Mouse (Mus musculus): ENCODE measurements around the gene Gm13030. TPM values are rescaled to one million over a fixed set of nuclear protein-coding genes. Genes with fewer than 3 reads are reported as not detected.

Gene Gm13030
- polyA plus RNA-seq (2015; fragmentation: Nextera tagmentation; extraction: Ambion mirVana) = not detected in 2 replicates

DNA sequence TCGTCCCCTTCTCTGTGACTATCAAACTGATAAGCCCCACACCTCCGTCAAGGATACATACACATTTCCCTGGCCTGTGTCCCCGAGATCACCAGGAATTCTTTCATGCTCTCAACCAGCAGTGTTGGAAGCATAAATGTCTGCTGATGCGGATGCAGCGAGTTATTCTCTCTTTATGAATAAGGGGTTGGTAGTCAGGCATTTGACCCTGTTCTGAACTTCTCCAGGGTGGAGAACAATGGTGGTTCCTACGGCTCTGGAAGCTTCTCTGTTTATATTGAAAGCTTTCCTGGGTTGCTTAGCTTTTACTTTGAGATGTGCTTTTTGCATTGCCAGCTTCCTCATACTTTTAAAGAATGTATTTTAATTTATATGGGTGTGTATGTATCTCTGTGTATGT, at the start of gene Gm13030:
TSS of gene Gm13030 (minus strand) at position 101 of the 400 bp plus-strand sequence.
- WGBS = 86% methylated on average over 6 of the region's 6 CpGs
- Histone ChIP-seq H3K27ac (ENCODE audit: low read length) (no peak within 1 kb of the TSS), H3K36me3 (ENCODE audit: control insufficient read depth, insufficient read depth, low read length) (no peaks in the 10 kb centered on the region), H3K27me3 (ENCODE audit: control insufficient read depth, insufficient read depth, low read depth, low read length) (no peaks in the 10 kb centered on the region), H3K4me2 (ENCODE audit: low read length) (no peak within 1 kb of the TSS), H3K4me3 (ENCODE audit: low read depth, low read length) (no peak within 1 kb of the TSS), H3K9me3 (replicated peaks; ENCODE audit: control insufficient read depth, low read length, poor library complexity, severe bottlenecking) (no peaks in the 10 kb centered on the region), H3K4me1 (ENCODE audit: control insufficient read depth, insufficient read depth, low read length) (no peaks in the 10 kb centered on the region), H3K9ac (ENCODE audit: low read depth, low read length) (no peak within 1 kb of the TSS)
- no peak for ATAC-seq

DNA sequence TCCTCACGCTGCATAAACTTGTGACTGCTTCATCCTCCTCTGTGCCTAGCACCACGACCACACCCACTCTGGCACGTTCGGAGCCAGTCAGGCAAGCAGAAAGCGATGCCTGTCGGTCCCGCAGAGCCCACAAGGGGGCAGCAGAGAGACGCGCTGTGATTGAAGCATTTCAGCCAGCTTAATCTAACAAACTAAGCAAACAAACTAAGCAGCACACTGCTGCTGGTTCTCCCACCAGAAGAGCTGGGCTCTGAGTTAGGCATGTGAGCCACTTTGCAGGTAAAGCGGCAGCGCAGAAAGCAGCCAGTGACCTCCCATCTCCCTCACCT, 48.3 kb upstream of the Gm13030 start:
- H3K4me3 ChIP-seq (ENCODE audit: low read depth, low read length) = peak overlapping the region; percentile 40
- H3K27me3 ChIP-seq (ENCODE audit: control insufficient read depth, insufficient read depth, low read depth, low read length) = no peaks in the 10 kb centered on the region; the same call in 1 of the 2 replicates
- ATAC-seq = peak; percentile 88
- H3K27ac ChIP-seq (ENCODE audit: low read length) = no peak overlapping the region
- WGBS = 3% methylated on average over 11 of the region's 11 CpGs
- H3K4me2 ChIP-seq (ENCODE audit: low read length) = peak overlapping the region; percentile 68
- H3K9me3 ChIP-seq (replicated peaks; ENCODE audit: control insufficient read depth, low read length, poor library complexity, severe bottlenecking) = no peaks in the 10 kb centered on the region
- H3K4me1 ChIP-seq (ENCODE audit: control insufficient read depth, insufficient read depth, low read length) = peaks cover 9% of the 10 kb centered on the region
- peak overlapping the region; percentile 57 for H3K9ac ChIP-seq (ENCODE audit: low read depth, low read length)
- no peaks in the 10 kb centered on the region for H3K36me3 ChIP-seq (ENCODE audit: control insufficient read depth, insufficient read depth, low read length)

DNA sequence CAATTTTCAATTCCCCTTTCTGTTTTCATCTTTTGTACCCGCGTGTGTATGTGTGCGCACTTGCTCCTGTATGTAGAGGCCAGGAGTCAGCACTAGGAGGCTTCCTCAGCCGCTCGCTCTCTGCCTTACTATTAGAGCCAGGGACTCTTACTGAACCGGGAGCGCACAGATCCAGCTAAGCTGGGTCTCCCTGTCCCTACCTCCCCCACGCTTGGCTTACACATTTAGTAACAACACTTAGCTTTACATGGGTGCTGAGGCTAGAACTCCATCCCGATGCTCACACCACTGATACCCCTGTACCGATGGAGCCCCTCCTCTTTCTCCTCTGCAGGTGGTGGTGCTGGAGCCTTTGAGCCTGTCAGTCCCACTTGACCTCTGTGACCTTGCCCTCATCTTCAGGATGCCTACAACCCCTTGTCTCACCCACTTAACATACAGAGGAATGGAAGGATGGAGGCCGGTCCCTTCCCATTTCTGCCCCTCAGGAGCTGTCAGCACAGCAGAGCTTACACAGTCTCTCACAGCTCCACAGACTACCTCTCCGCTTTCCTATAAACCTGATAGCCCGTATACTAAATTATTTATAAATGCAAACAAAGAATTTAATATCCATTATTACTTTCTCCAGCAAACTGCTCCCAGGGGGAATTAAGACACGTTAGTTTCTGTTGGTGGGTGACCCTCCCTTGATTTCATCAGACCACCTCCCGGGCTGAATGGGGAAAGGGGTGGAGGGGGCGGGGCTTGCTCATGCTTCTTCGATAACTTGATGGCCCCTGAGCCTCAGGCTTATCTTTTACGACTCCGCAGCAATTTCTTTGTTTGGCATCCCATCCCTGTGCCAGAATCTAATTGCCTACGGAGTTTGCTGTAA, 47.7 kb upstream of the Gm13030 start:
- H3K27me3 ChIP-seq (ENCODE audit: control insufficient read depth, insufficient read depth, low read depth, low read length) = no peaks in the 10 kb centered on the region; the same call in 1 of the 2 replicates
- peak overlapping the region; percentile 57 for H3K9ac ChIP-seq (ENCODE audit: low read depth, low read length)
- H3K4me3 ChIP-seq (ENCODE audit: low read depth, low read length) = peak overlapping the region; percentile 40
- 33% methylated on average over 20 of the region's 20 CpGs for WGBS
- no peak overlapping the region for H3K27ac ChIP-seq (ENCODE audit: low read length)
- H3K36me3 ChIP-seq (ENCODE audit: control insufficient read depth, insufficient read depth, low read length) = no peaks in the 10 kb centered on the region
- no peaks in the 10 kb centered on the region for H3K9me3 ChIP-seq (replicated peaks; ENCODE audit: control insufficient read depth, low read length, poor library complexity, severe bottlenecking)
- ATAC-seq = peak; percentile 69
- peaks cover 9% of the 10 kb centered on the region for H3K4me1 ChIP-seq (ENCODE audit: control insufficient read depth, insufficient read depth, low read length)
- H3K4me2 ChIP-seq (ENCODE audit: low read length) = peak overlapping the region; percentile 68

DNA sequence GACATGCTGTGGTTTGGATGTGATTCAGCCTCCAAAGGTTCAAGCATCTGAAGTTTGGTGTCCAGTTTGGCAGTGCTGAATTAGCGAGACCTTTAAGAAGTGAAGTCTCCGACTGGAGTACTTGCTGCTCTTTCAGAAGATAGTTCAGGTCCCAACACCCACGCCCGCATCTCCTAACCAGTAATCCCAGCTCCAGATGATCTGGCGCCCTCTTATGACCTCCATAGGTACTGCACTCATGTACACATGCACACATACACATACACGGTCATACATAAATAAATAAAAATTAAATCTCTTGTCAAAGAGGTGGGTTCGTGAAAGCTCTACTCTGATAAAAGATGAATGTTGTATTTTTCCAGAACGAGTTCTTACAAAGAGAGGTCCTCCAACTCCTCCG, 43.5 kb upstream of the Gm13030 start:
- H3K9ac ChIP-seq (ENCODE audit: low read depth, low read length) = no peak overlapping the region
- no peaks in the 10 kb centered on the region for H3K36me3 ChIP-seq (ENCODE audit: control insufficient read depth, insufficient read depth, low read length)
- no peak overlapping the region for H3K4me3 ChIP-seq (ENCODE audit: low read depth, low read length)
- ATAC-seq = no peak
- peaks cover 13% of the 10 kb centered on the region for H3K4me1 ChIP-seq (ENCODE audit: control insufficient read depth, insufficient read depth, low read length)
- no peaks in the 10 kb centered on the region for H3K9me3 ChIP-seq (replicated peaks; ENCODE audit: control insufficient read depth, low read length, poor library complexity, severe bottlenecking)
- WGBS = 88% methylated on average over 9 of the region's 9 CpGs
- H3K27ac ChIP-seq (ENCODE audit: low read length) = no peak overlapping the region
- H3K27me3 ChIP-seq (ENCODE audit: control insufficient read depth, insufficient read depth, low read depth, low read length) = no peaks in the 10 kb centered on the region; the same call in 1 of the 2 replicates
- H3K4me2 ChIP-seq (ENCODE audit: low read length) = no peak overlapping the region

DNA sequence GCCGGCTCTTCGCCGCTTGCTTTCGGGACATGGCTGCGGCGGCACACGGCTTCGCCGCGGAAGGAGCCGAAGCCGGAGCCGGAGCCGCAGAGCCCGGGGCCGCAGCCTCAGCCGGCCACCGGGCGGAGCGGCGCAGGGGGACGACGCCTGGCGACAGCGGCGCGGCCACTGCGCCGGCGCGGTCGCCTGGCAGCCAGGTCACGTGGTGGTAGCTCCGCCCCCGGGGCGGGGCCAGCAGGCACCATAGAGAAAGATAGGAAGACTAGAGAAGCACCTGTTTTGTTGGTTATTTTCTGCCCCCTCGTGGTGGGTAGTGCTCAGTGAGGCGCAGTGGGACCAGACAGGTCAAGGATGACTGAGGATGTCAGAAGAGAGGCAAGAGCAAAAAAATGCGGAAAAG, 40.0 kb upstream of the Gm13030 start, which contains the start of gene Otud3:
TSS of gene Otud3 (minus strand) at position 149 of the 400 bp plus-strand sequence.
- Histone ChIP-seq H3K9ac (ENCODE audit: low read depth, low read length) (peak within 1 kb of the TSS; percentile 91), H3K27me3 (ENCODE audit: control insufficient read depth, insufficient read depth, low read depth, low read length) (no peaks in the 10 kb centered on the region; the same call in 1 of the 2 replicates), H3K27ac (ENCODE audit: low read length) (peak within 1 kb of the TSS; percentile 80), H3K36me3 (ENCODE audit: control insufficient read depth, insufficient read depth, low read length) (peaks cover 4% of the 10 kb centered on the region; the same call in 1 of the 2 replicates), H3K4me1 (ENCODE audit: control insufficient read depth, insufficient read depth, low read length) (peaks cover 11% of the 10 kb centered on the region), H3K4me2 (ENCODE audit: low read length) (peak within 1 kb of the TSS; percentile 98), H3K9me3 (replicated peaks; ENCODE audit: control insufficient read depth, low read length, poor library complexity, severe bottlenecking) (no peaks in the 10 kb centered on the region), H3K4me3 (ENCODE audit: low read depth, low read length) (peak within 1 kb of the TSS; percentile 93)
- under 1% methylated on average over 31 of the region's 39 CpGs for WGBS
- peak; percentile 92 for ATAC-seq

DNA sequence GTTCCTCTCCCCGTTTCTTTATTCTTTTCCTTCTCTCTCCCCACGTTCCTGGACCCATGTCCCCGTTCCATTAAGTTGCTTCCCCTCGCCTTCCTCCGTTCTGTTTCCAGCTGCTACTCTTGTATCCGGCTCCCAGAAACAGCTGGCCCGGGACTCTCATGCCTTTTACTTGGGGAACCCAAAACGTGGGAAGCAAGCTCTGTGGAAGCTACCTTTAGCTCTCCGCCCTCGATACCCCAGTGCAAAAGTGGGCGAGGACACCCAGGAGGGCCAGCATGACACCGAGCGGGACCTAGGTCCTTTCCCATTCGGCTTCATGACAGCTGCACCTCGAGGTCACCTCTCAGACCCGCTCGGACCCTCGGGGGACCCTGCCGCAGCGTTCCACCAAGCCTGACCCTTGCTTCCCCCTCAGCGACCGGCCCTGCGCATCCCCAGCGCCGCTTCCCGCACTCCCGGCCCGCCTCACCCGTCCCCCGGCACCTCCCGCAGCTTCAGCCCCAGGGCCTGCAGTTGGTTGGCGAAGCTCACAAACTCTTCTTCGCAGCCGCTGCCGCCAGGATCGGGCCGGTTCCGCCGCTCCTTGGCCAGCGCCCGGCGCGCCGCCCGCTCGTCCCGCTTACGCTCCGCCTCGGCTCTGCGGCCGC, 39.5 kb upstream of the Gm13030 start:
- WGBS = under 1% methylated on average over 46 of the region's 52 CpGs
- Histone ChIP-seq H3K27me3 (ENCODE audit: control insufficient read depth, insufficient read depth, low read depth, low read length) (no peaks in the 10 kb centered on the region; the same call in 1 of the 2 replicates), H3K27ac (ENCODE audit: low read length) (peak overlapping the region; percentile 80), H3K9ac (ENCODE audit: low read depth, low read length) (peak overlapping the region; percentile 91), H3K9me3 (replicated peaks; ENCODE audit: control insufficient read depth, low read length, poor library complexity, severe bottlenecking) (no peaks in the 10 kb centered on the region), H3K36me3 (ENCODE audit: control insufficient read depth, insufficient read depth, low read length) (peaks cover 5% of the 10 kb centered on the region; the same call in 1 of the 2 replicates), H3K4me1 (ENCODE audit: control insufficient read depth, insufficient read depth, low read length) (peaks cover 11% of the 10 kb centered on the region), H3K4me3 (ENCODE audit: low read depth, low read length) (peak overlapping the region; percentile 93), H3K4me2 (ENCODE audit: low read length) (peak overlapping the region; percentile 98)
- peak; percentile 55 for ATAC-seq

DNA sequence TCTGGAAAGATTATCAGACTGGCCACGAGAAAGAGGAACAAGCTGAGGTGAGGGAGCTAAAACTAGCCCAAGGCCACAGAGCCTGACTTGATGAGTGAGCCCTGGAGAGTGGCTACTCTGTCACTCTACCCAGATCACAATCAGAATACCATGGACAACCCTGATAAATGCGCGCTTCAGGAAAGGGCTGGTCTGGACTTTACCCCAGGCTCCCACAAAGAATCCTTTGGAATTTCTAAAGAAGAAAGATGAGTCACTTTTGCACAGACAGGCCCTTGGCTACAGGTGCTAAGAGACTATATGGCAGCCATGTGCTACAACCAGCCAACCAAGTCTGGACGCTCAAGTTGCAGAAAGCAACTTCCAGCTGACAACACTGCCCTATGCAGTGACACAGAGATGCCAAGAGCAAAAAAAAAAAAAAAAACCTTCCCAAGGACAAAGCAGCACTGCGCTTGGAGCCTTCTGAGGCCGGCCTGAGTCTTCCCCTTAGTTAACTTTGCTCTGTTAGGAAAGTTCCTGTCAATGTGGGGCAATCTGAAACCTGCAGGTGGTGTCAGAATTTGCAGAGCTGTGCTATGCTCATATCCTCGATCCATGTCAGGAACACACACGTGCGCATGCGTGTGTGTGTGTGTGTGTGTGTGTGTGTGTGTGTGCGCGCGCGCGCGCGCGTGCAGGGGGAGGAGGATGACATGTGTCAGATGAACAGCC, 32.0 kb upstream of the Gm13030 start:
- peaks cover 50% of the 10 kb centered on the region for H3K36me3 ChIP-seq (ENCODE audit: control insufficient read depth, insufficient read depth, low read length)
- no peak for ATAC-seq
- WGBS = 95% methylated on average over 18 of the region's 18 CpGs

DNA sequence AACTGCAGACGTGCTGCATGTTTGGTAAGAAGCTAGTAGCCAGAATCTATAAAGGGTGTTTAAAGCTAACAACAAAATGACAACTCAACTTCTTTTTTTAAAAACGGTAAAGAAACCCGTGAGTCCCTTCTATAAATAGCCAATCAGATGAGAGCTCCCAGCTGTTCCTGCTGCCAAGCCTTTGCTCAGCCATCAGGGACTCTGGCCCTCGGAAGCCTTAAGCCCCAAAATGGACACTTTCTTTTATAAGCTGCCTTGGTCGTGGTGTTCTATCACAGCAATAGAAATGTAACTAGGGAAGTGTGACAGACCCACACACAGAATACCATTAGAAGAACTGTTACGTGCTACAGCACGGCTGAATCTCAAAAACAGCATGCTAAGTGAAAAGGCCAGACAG, 25.6 kb upstream of the Gm13030 start:
- no peak overlapping the region for H3K4me3 ChIP-seq (ENCODE audit: low read depth, low read length)
- H3K27ac ChIP-seq (ENCODE audit: low read length) = no peak overlapping the region
- no peak overlapping the region for H3K9ac ChIP-seq (ENCODE audit: low read depth, low read length)
- no peak for ATAC-seq
- 83% methylated on average over 7 of the region's 7 CpGs for WGBS
- H3K36me3 ChIP-seq (ENCODE audit: control insufficient read depth, insufficient read depth, low read length) = peaks cover 60% of the 10 kb centered on the region
- no peaks in the 10 kb centered on the region for H3K27me3 ChIP-seq (ENCODE audit: control insufficient read depth, insufficient read depth, low read depth, low read length)
- H3K4me1 ChIP-seq (ENCODE audit: control insufficient read depth, insufficient read depth, low read length) = no peaks in the 10 kb centered on the region
- H3K9me3 ChIP-seq (replicated peaks; ENCODE audit: control insufficient read depth, low read length, poor library complexity, severe bottlenecking) = no peaks in the 10 kb centered on the region
- no peak overlapping the region for H3K4me2 ChIP-seq (ENCODE audit: low read length)

More for the DNA sequence above, 32.0 kb upstream of the Gm13030 start:
- Histone ChIP-seq H3K9me3 (replicated peaks; ENCODE audit: control insufficient read depth, low read length, poor library complexity, severe bottlenecking) (no peaks in the 10 kb centered on the region), H3K9ac (ENCODE audit: low read depth, low read length) (no peak overlapping the region), H3K4me2 (ENCODE audit: low read length) (no peak overlapping the region), H3K4me1 (ENCODE audit: control insufficient read depth, insufficient read depth, low read length) (no peaks in the 10 kb centered on the region), H3K27me3 (ENCODE audit: control insufficient read depth, insufficient read depth, low read depth, low read length) (no peaks in the 10 kb centered on the region), H3K27ac (ENCODE audit: low read length) (no peak overlapping the region), H3K4me3 (ENCODE audit: low read depth, low read length) (no peak overlapping the region)

All from midbrain, embryonic 16.5 days (tissue).